Mouse (Mus musculus): ENCODE results near the gene Suox.

DNA sequence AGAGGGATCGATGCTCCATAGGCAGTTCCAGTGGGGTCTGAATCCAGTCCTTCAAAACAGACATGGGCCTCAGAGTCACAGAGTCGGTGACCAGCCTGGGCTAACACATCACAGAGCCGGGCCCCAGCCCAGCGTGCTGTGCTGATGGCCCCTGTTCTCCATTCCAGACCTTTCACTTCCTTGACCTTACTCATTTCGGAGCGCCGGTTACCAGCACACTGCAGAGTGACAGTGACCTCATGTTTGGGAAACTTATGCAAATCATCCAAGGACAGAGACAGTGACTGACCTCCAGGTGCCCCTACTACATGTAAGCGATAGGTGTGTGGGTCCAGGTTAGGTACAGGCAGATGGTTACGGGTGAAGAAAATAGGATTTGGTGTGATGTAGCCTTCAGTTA is 2.7 kb downstream of the Suox start:
- TF ChIP-seq GATA1 (IDR thresholded peaks at IDR 0.05; ENCODE audit: borderline replicate concordance, low read length) (no peak), FLI1 (IDR thresholded peaks at IDR 0.05; ENCODE audit: low read length) (no peak)

Data from megakaryocyte, embryonic 14.5 days (primary cell).